Mouse (Mus musculus) ovary, postnatal 10 days (tissue): ENCODE measurements around the gene Lrrc20.
"Not testable (repeated sequence)": the region's sequence is repeated elsewhere in the genome, so short reads cannot be mapped to it uniquely, and the experiment has no call there.

Source experiments
- DNase-seq: peaks from one replicate; pipeline ENCODE4 v3.0.0; 2022; ENCODE audit warnings: low spot score

Lrrc20 gene

GRCm38 (mm10) chr10:61576120-61576767 is 100.6 kb downstream of the Lrrc20 start:
- no peak for DNase-seq

- no peak for DNase-seq
Observed at GRCm38 (mm10) chr10:61587241-61587849, 111.7 kb downstream of the Lrrc20 start.

GRCm38 (mm10) chr10:61597991-61598390 is 122.4 kb downstream of the Lrrc20 start:
- DNase-seq, result no peak

GRCm38 (mm10) chr10:61599556-61600114 is 124.0 kb downstream of the Lrrc20 start:
- no peak for DNase-seq

GRCm38 (mm10) chr10:61602283-61603033 is 126.9 kb downstream of the Lrrc20 start:
- DNase-seq, result no peak

GRCm38 (mm10) chr10:61604376-61605065 is 128.9 kb downstream of the Lrrc20 start:
- no peak for DNase-seq

- not testable (repeated sequence) for DNase-seq
Observed at GRCm38 (mm10) chr10:61605381-61605780, 129.8 kb downstream of the Lrrc20 start.

GRCm38 (mm10) chr10:61605851-61606250 is 130.2 kb downstream of the Lrrc20 start:
- DNase-seq, result peak; percentile 29

- no peak for DNase-seq
Observed at GRCm38 (mm10) chr10:61608233-61608632, 132.6 kb downstream of the Lrrc20 start.

- no peak for DNase-seq
Observed at GRCm38 (mm10) chr10:61610650-61611235, 135.1 kb downstream of the Lrrc20 start.

- DNase-seq, result no peak
Observed at GRCm38 (mm10) chr10:61614311-61614710, 138.7 kb downstream of the Lrrc20 start.

- no peak for DNase-seq
Observed at GRCm38 (mm10) chr10:61618528-61618927, 142.9 kb downstream of the Lrrc20 start.

- DNase-seq, result no peak
Observed at GRCm38 (mm10) chr10:61621681-61622080, 146.1 kb downstream of the Lrrc20 start.

- DNase-seq, result not testable (repeated sequence)
Observed at GRCm38 (mm10) chr10:61623874-61624273, 148.3 kb downstream of the Lrrc20 start.

GRCm38 (mm10) chr10:61624771-61625170 is 149.2 kb downstream of the Lrrc20 start:
- no peak for DNase-seq

- DNase-seq, result no peak
Observed at GRCm38 (mm10) chr10:61625381-61626257, 150.0 kb downstream of the Lrrc20 start.

GRCm38 (mm10) chr10:61626551-61626950 is 150.9 kb downstream of the Lrrc20 start:
- DNase-seq, result no peak

GRCm38 (mm10) chr10:61627195-61627937 is 151.8 kb downstream of the Lrrc20 start:
- no peak for DNase-seq

GRCm38 (mm10) chr10:61627938-61628250 is 152.3 kb downstream of the Lrrc20 start:
- DNase-seq, result no peak
